Mouse (Mus musculus) kidney, adult 2 months (tissue): ENCODE data around the gene Abca7.

Experiments used
- CTCF ChIP-seq: fragments of 200-500 bp; conservative IDR thresholded peaks from 2 replicates; pipeline ENCODE4 v1.5.1; 2011; ENCODE audit warnings: low read depth, mild to moderate bottlenecking, control low read depth, low read length, moderate library complexity, mixed read lengths; ENCODE audit not compliant: insufficient read depth, insufficient read length
- POLR2A ChIP-seq: fragments of 200-500 bp; IDR thresholded peaks from one replicate; pipeline ENCODE4 v1.6.1; 2011; ENCODE audit warnings: low read depth, low read length, control low read depth

DNA sequence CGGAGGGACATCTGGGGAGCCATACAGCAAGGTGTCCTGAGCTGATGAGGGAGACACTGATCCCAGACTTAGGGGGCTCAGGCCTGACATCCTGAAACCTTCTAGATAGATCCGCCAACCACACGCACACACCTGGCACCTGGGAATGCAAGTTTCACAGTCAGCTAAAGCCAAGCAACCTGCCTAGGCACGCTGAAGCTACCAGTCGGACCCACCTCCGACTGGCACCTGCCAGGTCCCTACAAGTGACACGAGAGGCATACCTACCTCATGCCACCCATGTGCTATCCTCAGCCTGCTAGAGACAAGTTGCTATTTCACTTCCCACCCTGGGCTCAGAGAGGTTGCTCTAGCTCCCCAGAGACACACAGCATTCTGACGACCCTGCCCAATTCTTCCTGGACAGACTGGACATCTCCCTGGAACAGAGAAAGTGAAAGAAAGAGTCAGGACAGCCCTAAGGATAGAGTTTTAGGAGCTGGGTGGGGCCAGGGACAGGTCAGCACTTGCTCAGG lies 7.0 kb upstream of the Abca7 start:
- TF ChIP-seq POLR2A: no peak
- TF ChIP-seq CTCF: no peak
